Mouse (Mus musculus) layer of hippocampus, postnatal 14 days (tissue): ENCODE measurements at regions not wholly inside any gene's neighbourhood (a gene's known extent, or its start where the extent isn't known, plus 50 kb on each side); places are given as distances from the start of the nearest gene placed in this dataset.

Experiments
- DNase-seq, 2 experiments: peaks; one replicate each; pipeline ENCODE4 v3.0.0; 2021 to 2022; ENCODE audit warnings: low spot score in 2 of 2, mixed read lengths in 1 of 2

- peak; percentile 9 for DNase-seq
Observed at GRCm38 (mm10) chr16:93458598-93459496, 145.0 kb downstream of the Setd4 start.

GRCm38 (mm10) chr16:93458011-93458585 is 145.8 kb downstream of the Setd4 start:
- DNase-seq = no peak

GRCm38 (mm10) chr16:93456706-93457425 is 147.0 kb downstream of the Setd4 start:
- DNase-seq = no peak

GRCm38 (mm10) chr16:93454080-93454997 is 149.5 kb downstream of the Setd4 start:
- peak; percentile 70 to 81 for DNase-seq

GRCm38 (mm10) chr16:93453056-93453455 is 150.8 kb downstream of the Setd4 start:
- no peak for DNase-seq

GRCm38 (mm10) chr16:93450896-93451295 is 153.0 kb downstream of the Setd4 start:
- DNase-seq = no peak

GRCm38 (mm10) chr16:93449925-93450324 is 153.9 kb downstream of the Setd4 start:
- DNase-seq = no peak

- DNase-seq = no peak
Observed at GRCm38 (mm10) chr16:93448124-93448523, 155.7 kb downstream of the Setd4 start.

- no peak for DNase-seq
Observed at GRCm38 (mm10) chr16:93446970-93447369, 156.9 kb downstream of the Setd4 start.

- DNase-seq = no peak
Observed at GRCm38 (mm10) chr16:93446206-93446605, 157.7 kb downstream of the Setd4 start.

GRCm38 (mm10) chr16:93442837-93443236 is 161.0 kb downstream of the Setd4 start:
- no peak for DNase-seq

GRCm38 (mm10) chr16:93437608-93438425 is 166.0 kb downstream of the Setd4 start:
- no peak for DNase-seq

- no peak for DNase-seq
Observed at GRCm38 (mm10) chr16:93436732-93437131, 167.1 kb downstream of the Setd4 start.

- DNase-seq = no peak
Observed at GRCm38 (mm10) chr16:93431316-93431715, 172.5 kb downstream of the Setd4 start.

- no peak for DNase-seq
Observed at GRCm38 (mm10) chr16:93429324-93429781, 174.5 kb downstream of the Setd4 start.

- no peak for DNase-seq
Observed at GRCm38 (mm10) chr16:93427264-93427663, 176.6 kb downstream of the Setd4 start.

GRCm38 (mm10) chr16:93425731-93426130 is 178.1 kb downstream of the Setd4 start:
- DNase-seq = no peak

- DNase-seq = no peak
Observed at GRCm38 (mm10) chr16:93423174-93423573, 180.7 kb downstream of the Setd4 start.

GRCm38 (mm10) chr16:93422221-93422620 is 181.6 kb downstream of the Setd4 start:
- no peak for DNase-seq

GRCm38 (mm10) chr16:93418246-93418645 is 185.6 kb downstream of the Setd4 start:
- peak in 1 of 2 experiments; percentile 6 for DNase-seq
